Mouse (Mus musculus) brain, embryonic 14.5 days (tissue): Measurements from ENCODE around the gene Kcnc4.

ENCODE experiments used
- CTCF ChIP-seq: fragments of 200-500 bp; IDR thresholded peaks from 2 replicates; pipeline ENCODE4 v1.5.1; 2012; ENCODE audit warnings: inconsistent platforms, mild to moderate bottlenecking, moderate library complexity, borderline replicate concordance; ENCODE audit not compliant: insufficient read depth, insufficient read length; ENCODE audit errors: extremely low read depth
- POLR2A ChIP-seq: fragments of 200-500 bp; IDR thresholded peaks from 2 replicates; pipeline ENCODE4 v1.6.1; 2012; ENCODE audit warnings: mild to moderate bottlenecking, inconsistent platforms, borderline replicate concordance; ENCODE audit not compliant: poor library complexity, insufficient read depth, insufficient read length, severe bottlenecking; ENCODE audit errors: extremely low read depth

- TF ChIP-seq CTCF, result no peak
- no peak for TF ChIP-seq POLR2A
Observed at GRCm38 (mm10) chr3:107495524-107495923, 36.2 kb upstream of the Kcnc4 start.
